Mouse (Mus musculus): Measurements from ENCODE around the gene Tmem100.

DNA sequence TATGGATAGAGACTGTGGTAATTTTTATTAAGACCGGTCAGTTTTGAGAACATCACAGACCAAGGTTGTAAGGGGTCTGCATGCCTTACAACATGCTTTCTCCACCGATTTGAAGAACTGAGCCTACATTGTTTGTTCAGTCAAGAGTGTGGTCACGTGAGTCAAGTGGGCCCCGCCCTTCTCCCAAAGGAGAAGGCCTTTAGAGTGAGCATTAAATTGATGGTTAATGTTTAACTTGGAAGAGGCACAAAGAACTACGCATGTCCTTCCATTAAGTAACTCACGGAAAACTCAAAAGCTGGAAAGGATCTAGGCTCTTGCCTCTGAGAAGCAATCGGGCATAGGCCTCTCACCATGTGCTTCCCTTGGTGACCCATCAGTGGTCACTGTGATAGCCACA is 33.3 kb upstream of the Tmem100 start:
- no peak for TF ChIP-seq EP300 (IDR thresholded peaks at IDR 0.05; ENCODE audit: low read depth)
- no peak for TF ChIP-seq CTCF (IDR thresholded peaks at IDR 0.05; ENCODE audit: low read depth)
